Mouse (Mus musculus): Measurements from ENCODE around the gene Tctex1d1.
A peak's percentile ranks its signal among the peaks of the same experiment; 100 is the strongest.

The Tctex1d1 gene

GRCm38 (mm10) chr4:102978440-102978839 is at the start of gene Tctex1d1:
Gene Tctex1d1, plus strand, starts transcription at chr4:102978606.
- DNase-seq (ENCODE audit: low spot score): no peak

- no peak for DNase-seq (ENCODE audit: low spot score)
Measured at GRCm38 (mm10) chr4:102929491-102929890, 48.9 kb upstream of the Tctex1d1 start.

GRCm38 (mm10) chr4:102930679-102931078 is 47.7 kb upstream of the Tctex1d1 start:
- DNase-seq (ENCODE audit: low spot score): no peak

GRCm38 (mm10) chr4:102940266-102940665 is 38.1 kb upstream of the Tctex1d1 start:
- no peak for DNase-seq (ENCODE audit: low spot score)

- no peak for DNase-seq (ENCODE audit: low spot score)
Measured at GRCm38 (mm10) chr4:102940738-102941137, 37.7 kb upstream of the Tctex1d1 start.

GRCm38 (mm10) chr4:102944325-102944724 is 34.1 kb upstream of the Tctex1d1 start:
- DNase-seq (ENCODE audit: low spot score): no peak

- no peak for DNase-seq (ENCODE audit: low spot score)
Measured at GRCm38 (mm10) chr4:102952476-102952875, 25.9 kb upstream of the Tctex1d1 start.

- no peak for DNase-seq (ENCODE audit: low spot score)
Measured at GRCm38 (mm10) chr4:102955294-102955956, 23.0 kb upstream of the Tctex1d1 start.

GRCm38 (mm10) chr4:102959409-102959808 is 19.0 kb upstream of the Tctex1d1 start:
- DNase-seq (ENCODE audit: low spot score): no peak

GRCm38 (mm10) chr4:102964174-102964573 is 14.2 kb upstream of the Tctex1d1 start:
- DNase-seq (ENCODE audit: low spot score): no peak

GRCm38 (mm10) chr4:102967811-102968210 is 10.6 kb upstream of the Tctex1d1 start:
- DNase-seq (ENCODE audit: low spot score): no peak

- no peak for DNase-seq (ENCODE audit: low spot score)
Measured at GRCm38 (mm10) chr4:102969599-102969998, 8.8 kb upstream of the Tctex1d1 start.

GRCm38 (mm10) chr4:102971159-102971558 is 7.2 kb upstream of the Tctex1d1 start:
- DNase-seq (ENCODE audit: low spot score): no peak

- no peak for DNase-seq (ENCODE audit: low spot score)
Measured at GRCm38 (mm10) chr4:102972071-102972470, 6.3 kb upstream of the Tctex1d1 start.

GRCm38 (mm10) chr4:102974172-102974571 is 4.2 kb upstream of the Tctex1d1 start:
- DNase-seq (ENCODE audit: low spot score): no peak

- no peak for DNase-seq (ENCODE audit: low spot score)
Measured at GRCm38 (mm10) chr4:102976290-102977275, 1.8 kb upstream of the Tctex1d1 start.

GRCm38 (mm10) chr4:102977778-102978321 is 556 bp upstream of the Tctex1d1 start:
- no peak for DNase-seq (ENCODE audit: low spot score)

GRCm38 (mm10) chr4:102979385-102979784 is 979 bp downstream of the Tctex1d1 start:
- no peak for DNase-seq (ENCODE audit: low spot score)

- DNase-seq (ENCODE audit: low spot score): no peak
Measured at GRCm38 (mm10) chr4:102981709-102982108, 3.3 kb downstream of the Tctex1d1 start.

GRCm38 (mm10) chr4:102986173-102986572 is 7.8 kb downstream of the Tctex1d1 start:
- no peak for DNase-seq (ENCODE audit: low spot score)

- peak; percentile 50 for DNase-seq (ENCODE audit: low spot score)
Measured at GRCm38 (mm10) chr4:102986917-102987316, 8.5 kb downstream of the Tctex1d1 start.

GRCm38 (mm10) chr4:102987325-102987724 is 8.9 kb downstream of the Tctex1d1 start:
- DNase-seq (ENCODE audit: low spot score): no peak

GRCm38 (mm10) chr4:102987756-102988155 is 9.3 kb downstream of the Tctex1d1 start:
- DNase-seq (ENCODE audit: low spot score): no peak
